Mouse (Mus musculus): ENCODE measurements around the gene Osbpl6. TPM values are rescaled to one million over a fixed set of nuclear protein-coding genes. Genes with fewer than 3 reads are reported as not detected.

The Osbpl6 gene
- polyA plus RNA-seq, 1 experiment: 35.1 TPM

- peak; percentile 91 for DNase-seq
- Histone ChIP-seq H3K4me3 (ENCODE audit: insufficient read depth, low read depth, low read length) (peak within 1 kb of the TSS; percentile 90), H3K27ac (ENCODE audit: insufficient read depth, low read depth, low read length) (no peak within 1 kb of the TSS), H3K4me1 (ENCODE audit: control insufficient read depth, insufficient read depth, low read length) (peaks cover 3% of the 10 kb centered on the region; the same call in 1 of the 2 replicates), H3K36me3 (ENCODE audit: control insufficient read depth, insufficient read depth, low read length) (no peaks in the 10 kb centered on the region), H3K27me3 (replicated peaks; ENCODE audit: control insufficient read depth, insufficient read depth, low read length) (no peaks in the 10 kb centered on the region)
- TF ChIP-seq POLR2A (IDR thresholded peaks at IDR 0.05; ENCODE audit: low read depth, low read length): peak; percentile 27
- peak; percentile 80 for TF ChIP-seq CTCF (conservative IDR thresholded peaks at IDR 0.05; ENCODE audit: insufficient read depth, insufficient read length, low read depth, low read length)
- WGBS: under 1% methylated on average over 61 of the region's 61 CpGs
These were observed 36.3 kb upstream of the Osbpl6 start, which contains the start of gene Rbm45 for GRCm38 (mm10) chr2:76369821-76370655. Gene Rbm45 (plus strand): TSS chr2:76369984.

- Histone ChIP-seq H3K4me3 (ENCODE audit: insufficient read depth, low read depth, low read length) (peak overlapping the region; percentile 90), H3K27me3 (replicated peaks; ENCODE audit: control insufficient read depth, insufficient read depth, low read length) (no peaks in the 10 kb centered on the region), H3K4me1 (ENCODE audit: control insufficient read depth, insufficient read depth, low read length) (peaks cover 3% of the 10 kb centered on the region; the same call in 1 of the 2 replicates), H3K27ac (ENCODE audit: insufficient read depth, low read depth, low read length) (no peak overlapping the region), H3K36me3 (ENCODE audit: control insufficient read depth, insufficient read depth, low read length) (no peaks in the 10 kb centered on the region; the same call in 1 of the 2 replicates)
- WGBS: 2% methylated on average over 7 of the region's 7 CpGs
- DNase-seq: no peak
- no peak for TF ChIP-seq CTCF (conservative IDR thresholded peaks at IDR 0.05; ENCODE audit: insufficient read depth, insufficient read length, low read depth, low read length)
- no peak for TF ChIP-seq POLR2A (IDR thresholded peaks at IDR 0.05; ENCODE audit: low read depth, low read length)
These were observed 35.7 kb upstream of the Osbpl6 start for GRCm38 (mm10) chr2:76370656-76370922.

- no peak for DNase-seq
- H3K4me1 ChIP-seq (ENCODE audit: control insufficient read depth, insufficient read depth, low read length): peaks cover 3% of the 10 kb centered on the region; the same call in 1 of the 2 replicates
- no peak overlapping the region for H3K4me3 ChIP-seq (ENCODE audit: insufficient read depth, low read depth, low read length)
- no peak overlapping the region for H3K27ac ChIP-seq (ENCODE audit: insufficient read depth, low read depth, low read length)
- peaks cover 5% of the 10 kb centered on the region for H3K36me3 ChIP-seq (ENCODE audit: control insufficient read depth, insufficient read depth, low read length)
- no peaks in the 10 kb centered on the region for H3K27me3 ChIP-seq (replicated peaks; ENCODE audit: control insufficient read depth, insufficient read depth, low read length)
- no peak for TF ChIP-seq CTCF (conservative IDR thresholded peaks at IDR 0.05; ENCODE audit: insufficient read depth, insufficient read length, low read depth, low read length)
- no peak for TF ChIP-seq POLR2A (IDR thresholded peaks at IDR 0.05; ENCODE audit: low read depth, low read length)
- 82% methylated on average over 4 of the region's 4 CpGs for WGBS
These were observed 34.1 kb upstream of the Osbpl6 start for GRCm38 (mm10) chr2:76372244-76372643.

- no peak for TF ChIP-seq POLR2A (IDR thresholded peaks at IDR 0.05; ENCODE audit: low read depth, low read length)
- TF ChIP-seq CTCF (conservative IDR thresholded peaks at IDR 0.05; ENCODE audit: insufficient read depth, insufficient read length, low read depth, low read length): no peak
- WGBS: 94% methylated on average over 6 of the region's 6 CpGs
These were observed 31.6 kb upstream of the Osbpl6 start for GRCm38 (mm10) chr2:76374544-76375206.

GRCm38 (mm10) chr2:76378646-76379045 lies 27.7 kb upstream of the Osbpl6 start:
- Histone ChIP-seq H3K27ac (ENCODE audit: insufficient read depth, low read depth, low read length) (no peak overlapping the region), H3K27me3 (replicated peaks; ENCODE audit: control insufficient read depth, insufficient read depth, low read length) (no peaks in the 10 kb centered on the region), H3K4me3 (ENCODE audit: insufficient read depth, low read depth, low read length) (no peak overlapping the region), H3K36me3 (ENCODE audit: control insufficient read depth, insufficient read depth, low read length) (peaks cover 16% of the 10 kb centered on the region), H3K4me1 (ENCODE audit: control insufficient read depth, insufficient read depth, low read length) (no peaks in the 10 kb centered on the region)
- WGBS: 97% methylated on average over 19 of the region's 19 CpGs
- TF ChIP-seq CTCF (conservative IDR thresholded peaks at IDR 0.05; ENCODE audit: insufficient read depth, insufficient read length, low read depth, low read length): no peak
- TF ChIP-seq POLR2A (IDR thresholded peaks at IDR 0.05; ENCODE audit: low read depth, low read length): no peak
- DNase-seq: no peak

More at GRCm38 (mm10) chr2:76374544-76375206, 31.6 kb upstream of the Osbpl6 start:
- Histone ChIP-seq H3K27ac (ENCODE audit: insufficient read depth, low read depth, low read length) (no peak overlapping the region), H3K4me1 (ENCODE audit: control insufficient read depth, insufficient read depth, low read length) (peaks cover 3% of the 10 kb centered on the region; the same call in 1 of the 2 replicates), H3K27me3 (replicated peaks; ENCODE audit: control insufficient read depth, insufficient read depth, low read length) (no peaks in the 10 kb centered on the region), H3K36me3 (ENCODE audit: control insufficient read depth, insufficient read depth, low read length) (peaks cover 12% of the 10 kb centered on the region), H3K4me3 (ENCODE audit: insufficient read depth, low read depth, low read length) (no peak overlapping the region)
- no peak for DNase-seq

- TF ChIP-seq POLR2A (IDR thresholded peaks at IDR 0.05; ENCODE audit: low read depth, low read length): no peak
- TF ChIP-seq CTCF (conservative IDR thresholded peaks at IDR 0.05; ENCODE audit: insufficient read depth, insufficient read length, low read depth, low read length): no peak
- Histone ChIP-seq H3K27me3 (replicated peaks; ENCODE audit: control insufficient read depth, insufficient read depth, low read length) (no peaks in the 10 kb centered on the region), H3K4me3 (ENCODE audit: insufficient read depth, low read depth, low read length) (no peak overlapping the region), H3K4me1 (ENCODE audit: control insufficient read depth, insufficient read depth, low read length) (no peaks in the 10 kb centered on the region), H3K36me3 (ENCODE audit: control insufficient read depth, insufficient read depth, low read length) (peaks cover 4% of the 10 kb centered on the region; the same call in 1 of the 2 replicates), H3K27ac (ENCODE audit: insufficient read depth, low read depth, low read length) (no peak overlapping the region)
- DNase-seq: no peak
These were observed 19.8 kb upstream of the Osbpl6 start for GRCm38 (mm10) chr2:76386531-76386930.

GRCm38 (mm10) chr2:76400178-76400577 lies 6.1 kb upstream of the Osbpl6 start:
- DNase-seq: no peak
- TF ChIP-seq POLR2A (IDR thresholded peaks at IDR 0.05; ENCODE audit: low read depth, low read length) (no peak), CTCF (conservative IDR thresholded peaks at IDR 0.05; ENCODE audit: insufficient read depth, insufficient read length, low read depth, low read length) (no peak)
- no peaks in the 10 kb centered on the region for H3K36me3 ChIP-seq (ENCODE audit: control insufficient read depth, insufficient read depth, low read length)
- no peaks in the 10 kb centered on the region; the same call in 1 of the 2 replicates for H3K27me3 ChIP-seq (replicated peaks; ENCODE audit: control insufficient read depth, insufficient read depth, low read length)
- no peak overlapping the region for H3K4me3 ChIP-seq (ENCODE audit: insufficient read depth, low read depth, low read length)
- no peak overlapping the region for H3K27ac ChIP-seq (ENCODE audit: insufficient read depth, low read depth, low read length)
- no peaks in the 10 kb centered on the region for H3K4me1 ChIP-seq (ENCODE audit: control insufficient read depth, insufficient read depth, low read length)

Data from kidney, adult 2 months (tissue).